Mouse (Mus musculus): ENCODE data around the gene Kcng4. TPM values are rescaled to one million over a fixed set of nuclear protein-coding genes. Genes with fewer than 3 reads are reported as not detected.

The Kcng4 gene
- polyA plus RNA-seq, 1 experiment from 2014 or later, result not detected

DNA sequence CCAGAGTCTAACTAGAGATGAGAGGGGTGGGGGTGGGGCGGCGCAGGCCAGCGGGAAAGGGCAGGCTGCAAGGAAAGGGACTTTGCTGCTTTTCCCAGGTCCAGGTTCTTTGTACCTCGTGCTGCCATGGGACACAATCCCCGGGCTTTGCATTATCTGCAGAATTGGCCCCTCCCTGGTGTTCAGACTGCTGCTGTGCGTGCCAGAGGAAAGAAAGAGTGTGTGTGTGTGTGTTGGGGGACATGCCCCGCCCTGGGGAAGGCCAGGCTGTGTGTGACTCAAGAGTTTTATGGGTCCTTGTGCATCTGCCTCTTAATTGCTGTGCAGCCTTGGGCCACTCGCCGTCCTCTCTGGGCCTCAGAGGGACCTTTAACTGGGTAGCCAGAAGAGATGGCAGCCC lies 33.0 kb upstream of the Kcng4 start:
- H3K4me1 ChIP-seq (ENCODE audit: control insufficient read depth, insufficient read depth, low read length), result peaks cover 18% of the 10 kb centered on the region

DNA sequence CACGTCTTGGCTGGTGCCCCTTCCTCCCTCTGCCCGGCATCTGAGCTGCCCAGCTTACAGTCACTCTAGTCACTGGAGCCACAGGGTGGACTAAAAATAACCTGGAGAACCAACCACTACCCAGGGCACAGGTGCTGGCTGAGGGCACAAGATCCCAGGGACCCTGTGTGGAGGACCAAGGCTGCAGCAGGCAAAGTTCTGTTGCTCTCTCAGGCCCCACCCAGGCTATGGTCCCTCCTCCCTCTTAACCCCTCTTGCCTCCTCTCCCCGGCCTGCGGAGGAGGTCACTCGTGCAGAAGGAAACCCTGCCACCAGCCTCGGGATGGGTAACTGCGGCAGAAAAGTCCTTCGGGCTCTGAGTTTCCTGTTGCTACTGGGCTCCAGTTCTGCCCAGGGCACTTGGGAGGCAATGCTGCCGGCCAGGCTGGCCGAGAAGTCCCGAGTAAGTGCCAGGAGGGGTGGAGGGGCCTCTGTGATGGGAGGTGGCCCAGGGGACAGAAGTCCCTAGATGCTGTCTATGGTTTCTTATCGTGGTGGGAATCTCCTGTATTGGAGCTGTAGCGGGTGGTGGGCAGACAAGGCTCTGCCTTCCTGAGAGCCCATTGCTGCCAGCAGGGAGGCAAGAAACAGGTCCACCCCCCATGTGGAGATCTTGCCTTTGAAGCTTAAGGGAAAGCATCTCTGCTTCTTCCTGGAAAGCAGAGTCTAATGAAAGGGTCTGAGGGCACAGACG lies 30.9 kb upstream of the Kcng4 start, which contains the start of gene Wfdc1:
Wfdc1 (plus strand) TSS at position 147 of the 733 bp plus-strand sequence.
- Histone ChIP-seq H3K4me1 (ENCODE audit: control insufficient read depth, insufficient read depth, low read length) (peaks cover 21% of the 10 kb centered on the region), H3K4me2 (peak within 1 kb of the TSS; percentile 43), H3K36me3 (ENCODE audit: control insufficient read depth, insufficient read depth, low read length) (no peaks in the 10 kb centered on the region), H3K9me3 (replicated peaks; ENCODE audit: control insufficient read depth, low read length) (no peaks in the 10 kb centered on the region), H3K27me3 (ENCODE audit: control insufficient read depth, insufficient read depth, low read length) (no peaks in the 10 kb centered on the region; the same call in 1 of the 2 replicates), H3K27ac (ENCODE audit: low read depth, low read length) (no peak within 1 kb of the TSS), H3K4me3 (ENCODE audit: low read depth, low read length) (no peak within 1 kb of the TSS), H3K9ac (ENCODE audit: low read depth, low read length) (0 out of 2 replicates have a peak within 1 kb of the TSS, but pooled peaks have one; percentile 18)
- no peak for ATAC-seq (replicated peaks; ENCODE audit: insufficient number of reproducible peaks, low FRiP score, low TSS enrichment)
- WGBS (ENCODE audit: insufficient replicate concordance), result 16% methylated on average over 14 of the region's 14 CpGs

More for the DNA sequence above, 33.0 kb upstream of the Kcng4 start:
- 62% methylated on average over 9 of the region's 9 CpGs for WGBS (ENCODE audit: insufficient replicate concordance)
- no peak overlapping the region for H3K9ac ChIP-seq (ENCODE audit: low read depth, low read length)
- H3K4me2 ChIP-seq, result no peak overlapping the region
- H3K27me3 ChIP-seq (ENCODE audit: control insufficient read depth, insufficient read depth, low read length), result no peaks in the 10 kb centered on the region; the same call in 1 of the 2 replicates
- ATAC-seq (replicated peaks; ENCODE audit: insufficient number of reproducible peaks, low FRiP score, low TSS enrichment), result no peak
- no peak overlapping the region for H3K27ac ChIP-seq (ENCODE audit: low read depth, low read length)
- H3K36me3 ChIP-seq (ENCODE audit: control insufficient read depth, insufficient read depth, low read length), result no peaks in the 10 kb centered on the region
- H3K9me3 ChIP-seq (replicated peaks; ENCODE audit: control insufficient read depth, low read length), result no peaks in the 10 kb centered on the region
- H3K4me3 ChIP-seq (ENCODE audit: low read depth, low read length), result no peak overlapping the region

DNA sequence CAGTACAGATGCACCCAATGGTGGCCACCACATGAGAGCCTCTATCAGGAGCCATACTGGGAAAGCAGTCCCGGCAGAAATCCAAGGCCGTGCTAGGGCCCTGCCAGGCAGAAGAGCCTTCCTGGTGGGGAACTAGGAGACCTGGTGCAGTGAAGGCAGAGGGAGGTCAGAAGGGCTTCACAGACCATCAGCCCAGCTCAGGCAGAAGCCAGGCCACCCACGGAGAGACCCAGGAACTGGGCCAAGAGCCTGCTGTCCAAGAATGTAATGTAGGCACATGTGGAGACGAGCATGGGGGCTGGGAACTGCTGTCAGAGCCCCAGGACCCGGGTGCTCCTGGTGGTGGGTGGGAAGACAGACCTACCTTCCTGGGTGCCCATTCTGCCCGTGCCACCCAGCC lies 29.8 kb upstream of the Kcng4 start:
- Histone ChIP-seq H3K9ac (ENCODE audit: low read depth, low read length) (no peak overlapping the region), H3K27me3 (ENCODE audit: control insufficient read depth, insufficient read depth, low read length) (no peaks in the 10 kb centered on the region; the same call in 1 of the 2 replicates), H3K4me1 (ENCODE audit: control insufficient read depth, insufficient read depth, low read length) (peaks cover 21% of the 10 kb centered on the region), H3K36me3 (ENCODE audit: control insufficient read depth, insufficient read depth, low read length) (no peaks in the 10 kb centered on the region), H3K9me3 (replicated peaks; ENCODE audit: control insufficient read depth, low read length) (no peaks in the 10 kb centered on the region), H3K4me2 (no peak overlapping the region), H3K27ac (ENCODE audit: low read depth, low read length) (no peak overlapping the region), H3K4me3 (ENCODE audit: low read depth, low read length) (no peak overlapping the region)
- 70% methylated on average over 6 of the region's 6 CpGs for WGBS (ENCODE audit: insufficient replicate concordance)
- ATAC-seq (replicated peaks; ENCODE audit: insufficient number of reproducible peaks, low FRiP score, low TSS enrichment), result no peak

DNA sequence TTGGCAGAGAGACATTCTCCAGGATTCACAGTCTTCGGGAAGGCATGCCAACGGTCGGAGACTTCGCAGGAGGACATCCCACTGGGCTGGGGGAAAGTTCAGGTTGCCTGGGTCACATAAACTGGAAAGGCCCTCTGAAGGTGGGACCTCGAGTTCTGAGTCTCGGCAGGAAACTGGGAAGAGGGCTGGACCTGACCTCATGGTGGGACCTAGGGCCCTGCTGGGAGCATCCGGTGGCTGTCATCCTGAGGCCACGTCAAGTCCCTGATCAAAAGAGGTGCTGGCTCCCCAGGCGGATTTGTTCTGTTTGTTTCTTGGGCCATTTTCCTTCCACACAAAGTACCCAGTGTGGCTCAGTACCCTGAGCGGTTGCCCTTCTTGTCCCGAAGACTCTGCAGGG lies 28.0 kb upstream of the Kcng4 start:
- 60% methylated on average over 11 of the region's 11 CpGs for WGBS (ENCODE audit: insufficient replicate concordance)
- H3K36me3 ChIP-seq (ENCODE audit: control insufficient read depth, insufficient read depth, low read length), result no peaks in the 10 kb centered on the region
- peaks cover 21% of the 10 kb centered on the region for H3K4me1 ChIP-seq (ENCODE audit: control insufficient read depth, insufficient read depth, low read length)
- ATAC-seq (replicated peaks; ENCODE audit: insufficient number of reproducible peaks, low FRiP score, low TSS enrichment), result no peak
- no peak overlapping the region for H3K27ac ChIP-seq (ENCODE audit: low read depth, low read length)
- no peak overlapping the region for H3K4me2 ChIP-seq
- H3K9me3 ChIP-seq (replicated peaks; ENCODE audit: control insufficient read depth, low read length), result no peaks in the 10 kb centered on the region
- no peak overlapping the region for H3K4me3 ChIP-seq (ENCODE audit: low read depth, low read length)
- H3K9ac ChIP-seq (ENCODE audit: low read depth, low read length), result no peak overlapping the region
- no peaks in the 10 kb centered on the region; the same call in 1 of the 2 replicates for H3K27me3 ChIP-seq (ENCODE audit: control insufficient read depth, insufficient read depth, low read length)

DNA sequence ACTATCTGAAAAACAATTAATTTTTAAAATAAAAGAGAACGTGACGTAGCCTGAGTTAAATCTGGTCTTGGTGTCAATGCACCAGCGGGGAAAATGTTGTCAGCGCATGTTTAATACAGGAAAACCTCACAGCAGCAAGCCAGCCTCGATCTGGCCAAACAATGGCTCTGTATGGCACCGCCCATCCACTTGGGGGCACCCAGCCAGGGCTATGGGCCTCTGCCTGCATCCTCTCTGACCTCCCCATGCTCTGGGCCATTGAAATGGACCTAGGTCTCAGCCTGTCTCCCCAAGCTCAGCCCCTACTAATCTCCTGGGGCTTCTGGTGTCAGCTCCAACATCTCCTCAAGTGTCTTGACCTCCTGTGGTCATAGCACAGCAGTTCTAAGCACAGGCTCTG lies 26.4 kb upstream of the Kcng4 start:
- 70% methylated on average over 6 of the region's 6 CpGs for WGBS (ENCODE audit: insufficient replicate concordance)
- no peak overlapping the region for H3K9ac ChIP-seq (ENCODE audit: low read depth, low read length)
- no peaks in the 10 kb centered on the region for H3K9me3 ChIP-seq (replicated peaks; ENCODE audit: control insufficient read depth, low read length)
- H3K4me2 ChIP-seq, result no peak overlapping the region
- no peaks in the 10 kb centered on the region for H3K36me3 ChIP-seq (ENCODE audit: control insufficient read depth, insufficient read depth, low read length)
- H3K4me1 ChIP-seq (ENCODE audit: control insufficient read depth, insufficient read depth, low read length), result peaks cover 21% of the 10 kb centered on the region
- ATAC-seq (replicated peaks; ENCODE audit: insufficient number of reproducible peaks, low FRiP score, low TSS enrichment), result no peak
- H3K4me3 ChIP-seq (ENCODE audit: low read depth, low read length), result no peak overlapping the region
- H3K27me3 ChIP-seq (ENCODE audit: control insufficient read depth, insufficient read depth, low read length), result no peaks in the 10 kb centered on the region
- H3K27ac ChIP-seq (ENCODE audit: low read depth, low read length), result no peak overlapping the region

DNA sequence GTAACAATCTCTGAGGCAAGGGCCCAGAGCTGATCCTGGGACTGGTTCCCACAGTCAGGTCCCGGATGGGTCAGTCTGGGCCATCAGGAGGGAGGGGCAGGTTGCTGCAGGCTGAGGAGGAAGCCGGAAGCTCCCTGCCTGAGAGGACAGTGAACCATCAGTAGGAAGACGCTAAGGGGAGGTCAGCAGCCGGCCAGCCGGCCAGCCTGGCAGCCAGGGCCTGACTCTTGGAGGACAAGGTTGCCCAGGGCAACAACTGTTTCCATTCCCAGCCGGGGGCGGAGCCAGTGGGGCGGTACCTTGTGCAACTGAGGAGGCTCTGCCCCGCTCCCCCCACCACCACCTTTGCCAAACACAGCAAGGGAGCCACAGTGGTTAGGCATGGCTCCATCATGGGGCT lies 25.6 kb upstream of the Kcng4 start:
- H3K27ac ChIP-seq (ENCODE audit: low read depth, low read length), result no peak overlapping the region; the same call in 1 of the 2 replicates
- H3K27me3 ChIP-seq (ENCODE audit: control insufficient read depth, insufficient read depth, low read length), result no peaks in the 10 kb centered on the region
- 7% methylated on average over 9 of the region's 9 CpGs for WGBS (ENCODE audit: insufficient replicate concordance)
- 0 out of 2 replicates have a peak, but pooled peaks have one; percentile 32 for ATAC-seq (replicated peaks; ENCODE audit: insufficient number of reproducible peaks, low FRiP score, low TSS enrichment)
- H3K9me3 ChIP-seq (replicated peaks; ENCODE audit: control insufficient read depth, low read length), result no peaks in the 10 kb centered on the region
- peaks cover 15% of the 10 kb centered on the region for H3K4me1 ChIP-seq (ENCODE audit: control insufficient read depth, insufficient read depth, low read length)
- H3K4me3 ChIP-seq (ENCODE audit: low read depth, low read length), result no peak overlapping the region
- H3K36me3 ChIP-seq (ENCODE audit: control insufficient read depth, insufficient read depth, low read length), result no peaks in the 10 kb centered on the region
- no peak overlapping the region for H3K9ac ChIP-seq (ENCODE audit: low read depth, low read length)
- peak overlapping the region; percentile 12; the same call in 1 of the 2 replicates for H3K4me2 ChIP-seq

DNA sequence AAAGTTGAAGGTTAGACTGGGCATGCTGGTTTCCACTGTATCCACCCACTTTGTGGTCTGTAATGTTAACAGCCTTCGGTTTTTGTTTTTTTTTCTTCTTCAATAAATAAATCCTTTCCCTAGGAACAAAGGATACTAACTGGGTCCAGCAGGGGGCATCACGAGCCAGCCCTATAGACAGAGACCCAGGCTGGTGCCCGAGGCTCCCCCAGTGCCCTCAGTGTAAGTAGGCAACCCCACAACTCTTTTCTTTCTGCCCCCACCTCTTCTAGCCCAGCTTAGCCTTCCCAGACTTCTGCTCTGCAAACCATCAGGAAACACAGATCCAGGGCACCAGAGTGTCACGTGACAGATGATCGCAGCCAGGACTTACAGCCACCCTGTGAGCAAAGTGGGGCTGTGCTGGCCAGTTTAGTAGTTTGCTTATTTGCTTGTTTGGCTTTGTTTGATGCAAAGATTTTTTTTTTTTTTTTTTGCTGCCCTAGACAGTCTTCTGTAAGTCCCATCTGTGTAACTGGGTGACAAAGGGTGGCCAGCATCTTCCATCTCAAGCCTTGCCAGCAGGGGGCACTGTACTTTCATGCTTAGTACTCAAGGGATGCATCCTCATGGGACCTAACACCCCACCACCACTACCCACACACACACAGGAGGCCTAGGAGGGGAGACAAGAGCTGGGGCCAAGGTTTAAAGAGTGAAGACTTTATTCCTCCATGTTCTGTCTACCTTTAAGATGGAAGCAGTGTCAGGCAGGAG lies 21.4 kb upstream of the Kcng4 start:
- H3K27ac ChIP-seq (ENCODE audit: low read depth, low read length), result no peak overlapping the region
- no peak overlapping the region for H3K4me2 ChIP-seq
- H3K4me1 ChIP-seq (ENCODE audit: control insufficient read depth, insufficient read depth, low read length), result peaks cover 15% of the 10 kb centered on the region
- no peaks in the 10 kb centered on the region for H3K9me3 ChIP-seq (replicated peaks; ENCODE audit: control insufficient read depth, low read length)
- no peak for ATAC-seq (replicated peaks; ENCODE audit: insufficient number of reproducible peaks, low FRiP score, low TSS enrichment)
- WGBS (ENCODE audit: insufficient replicate concordance), result 55% methylated on average over 5 of the region's 5 CpGs
- no peak overlapping the region for H3K9ac ChIP-seq (ENCODE audit: low read depth, low read length)
- no peaks in the 10 kb centered on the region for H3K36me3 ChIP-seq (ENCODE audit: control insufficient read depth, insufficient read depth, low read length)
- no peak overlapping the region for H3K4me3 ChIP-seq (ENCODE audit: low read depth, low read length)
- H3K27me3 ChIP-seq (ENCODE audit: control insufficient read depth, insufficient read depth, low read length), result no peaks in the 10 kb centered on the region

DNA sequence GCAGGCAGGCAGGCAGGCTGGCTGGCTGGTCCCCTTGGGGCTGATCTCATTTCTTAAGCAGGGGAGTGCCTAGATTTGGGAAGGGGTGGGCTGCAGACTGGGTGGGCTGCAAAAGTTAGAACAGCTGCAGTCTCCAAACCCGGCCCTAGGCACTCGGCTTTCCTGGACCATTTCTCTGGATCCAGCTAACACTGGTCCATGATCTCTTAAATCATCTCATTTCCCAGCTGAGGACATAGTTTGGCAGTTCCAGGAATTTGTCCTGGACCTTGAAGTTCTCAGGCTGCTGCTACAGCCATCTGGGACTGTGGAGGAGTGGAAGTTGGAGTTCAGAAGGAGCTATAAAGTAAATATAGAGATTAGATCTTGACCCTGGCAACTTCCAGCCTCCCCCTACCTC lies 15.8 kb upstream of the Kcng4 start:
- whole genome bisulfite sequencing (ENCODE audit: insufficient replicate concordance), result 49% methylated on average over 2 of the region's 2 CpGs
- Histone ChIP-seq H3K9me3 (replicated peaks; ENCODE audit: control insufficient read depth, low read length) (no peaks in the 10 kb centered on the region), H3K4me3 (ENCODE audit: low read depth, low read length) (no peak overlapping the region), H3K4me2 (no peak overlapping the region), H3K36me3 (ENCODE audit: control insufficient read depth, insufficient read depth, low read length) (no peaks in the 10 kb centered on the region), H3K4me1 (ENCODE audit: control insufficient read depth, insufficient read depth, low read length) (peaks cover 4% of the 10 kb centered on the region; the same call in 1 of the 2 replicates), H3K9ac (ENCODE audit: low read depth, low read length) (no peak overlapping the region), H3K27ac (ENCODE audit: low read depth, low read length) (no peak overlapping the region), H3K27me3 (ENCODE audit: control insufficient read depth, insufficient read depth, low read length) (no peaks in the 10 kb centered on the region)
- no peak for ATAC-seq (replicated peaks; ENCODE audit: insufficient number of reproducible peaks, low FRiP score, low TSS enrichment)

Data from heart, embryonic 11.5 days (tissue).